In the genomic region with DNA sequence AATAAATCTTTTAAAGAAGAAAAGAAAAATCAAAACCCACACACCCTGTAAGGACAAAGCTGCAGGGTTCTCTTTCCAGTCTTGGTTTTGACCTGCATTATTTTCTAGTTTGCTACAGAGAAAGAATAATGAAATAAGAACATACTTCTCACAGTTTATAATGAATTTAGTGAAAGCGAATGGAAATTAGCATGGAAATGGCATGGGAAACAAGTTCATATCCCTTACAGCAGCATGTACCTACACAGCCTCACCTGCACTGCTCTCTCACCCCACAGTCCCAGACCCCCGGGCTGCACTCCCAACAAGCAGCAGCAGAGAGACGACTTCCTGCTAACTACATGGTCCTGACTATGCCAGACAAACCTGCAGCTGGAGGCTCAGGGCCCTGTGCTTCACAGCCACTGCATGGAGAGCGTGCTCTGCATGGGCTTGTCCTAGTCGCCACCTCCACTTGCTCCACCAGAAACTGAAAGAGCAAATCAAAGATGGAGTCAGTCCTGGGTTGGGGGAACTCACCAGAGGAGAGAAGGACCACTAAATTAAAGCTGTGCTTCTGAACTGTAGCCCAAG, we compare ENCODE assay signal across 8 mouse cellular contexts. TPM values are rescaled to one million over a fixed set of nuclear protein-coding genes. Genes with fewer than 3 reads are reported as not detected.
DNase-seq lines count a peak whose midpoint lies in the region; ATAC-seq lines count a peak whose summit lies in the region.
"Not testable (repeated sequence)": the region's sequence is repeated elsewhere in the genome, so short reads cannot be mapped to it uniquely, and the experiment has no call there.

No protein-coding gene starts in this region.

- H3K4me1 ChIP-seq in forebrain, embryonic 15.5 days; hindbrain, embryonic 12.5 days; kidney, embryonic 15.5 days; liver, embryonic 16.5 days (ENCODE audit: control insufficient read depth, low read depth, low read length); midbrain, embryonic 15.5 days; stomach, embryonic 16.5 days (ENCODE audit: control insufficient read depth, insufficient read depth, low read length): not testable (repeated sequence)

- peaks cover 23% of the 10 kb centered on the region for H3K9me3 ChIP-seq in forebrain, embryonic 15.5 days
- H3K9me3 ChIP-seq in hindbrain, embryonic 12.5 days (replicated peaks), result peaks cover 19% of the 10 kb centered on the region; the same call in 1 of the 2 replicates
- H3K9me3 ChIP-seq in kidney, embryonic 15.5 days (replicated peaks), result peaks cover 20% of the 10 kb centered on the region
- not testable (repeated sequence) for H3K9me3 ChIP-seq in liver, embryonic 16.5 days (replicated peaks; ENCODE audit: control insufficient read depth, low read length); stomach, embryonic 16.5 days (replicated peaks; ENCODE audit: control insufficient read depth, low read length)
- peaks cover 19% of the 10 kb centered on the region for H3K9me3 ChIP-seq in midbrain, embryonic 15.5 days

- not testable (repeated sequence) for H3K27me3 ChIP-seq in forebrain, embryonic 15.5 days; hindbrain, embryonic 12.5 days; kidney, embryonic 15.5 days; liver, embryonic 16.5 days (ENCODE audit: control insufficient read depth, insufficient read depth, low read depth, low read length); midbrain, embryonic 15.5 days (replicated peaks); stomach, embryonic 16.5 days (ENCODE audit: control insufficient read depth, insufficient read depth, low read length)

- ATAC-seq in common myeloid progenitor, adult 5-6 weeks (replicated peaks; ENCODE audit: low read depth, poor library complexity, severe bottlenecking), result peak; percentile 7; the same call in 1 of the 2 replicates
- ATAC-seq in forebrain, embryonic 15.5 days (replicated peaks), result peak; percentile 12; the same call in 1 of the 2 replicates
- peak; percentile 39 for ATAC-seq in hindbrain, embryonic 12.5 days (ENCODE audit: low FRiP score)
- peak; percentile 54 for ATAC-seq in kidney, embryonic 15.5 days (replicated peaks; ENCODE audit: low FRiP score)
- peak; percentile 20 for ATAC-seq in liver, embryonic 16.5 days (ENCODE audit: low read depth)
- ATAC-seq in midbrain, embryonic 15.5 days (replicated peaks), result peak; percentile 28
- peak; percentile 19; the same call in 1 of the 2 replicates for ATAC-seq in stomach, embryonic 16.5 days (ENCODE audit: insufficient read depth, low FRiP score)

- not testable (repeated sequence) for H3K4me3 ChIP-seq in forebrain, embryonic 15.5 days; hindbrain, embryonic 12.5 days; kidney, embryonic 15.5 days (replicated peaks); liver, embryonic 16.5 days (ENCODE audit: low read depth, low read length); midbrain, embryonic 15.5 days; stomach, embryonic 16.5 days (replicated peaks; ENCODE audit: low read length)

- H3K27ac ChIP-seq in forebrain, embryonic 15.5 days (replicated peaks); hindbrain, embryonic 12.5 days; kidney, embryonic 15.5 days; liver, embryonic 16.5 days (ENCODE audit: low read length); midbrain, embryonic 15.5 days; stomach, embryonic 16.5 days (ENCODE audit: low read length): not testable (repeated sequence)

- not testable (repeated sequence) for H3K4me2 ChIP-seq in forebrain, embryonic 15.5 days (replicated peaks); hindbrain, embryonic 12.5 days (replicated peaks); kidney, embryonic 15.5 days; liver, embryonic 16.5 days (ENCODE audit: low read depth, low read length); midbrain, embryonic 15.5 days; stomach, embryonic 16.5 days (ENCODE audit: low read depth, low read length)

- H3K36me3 ChIP-seq in forebrain, embryonic 15.5 days; hindbrain, embryonic 12.5 days; kidney, embryonic 15.5 days; liver, embryonic 16.5 days (ENCODE audit: control insufficient read depth, insufficient read depth); midbrain, embryonic 15.5 days (replicated peaks); stomach, embryonic 16.5 days (ENCODE audit: control insufficient read depth, insufficient read depth, low read length): not testable (repeated sequence)

- 92% methylated on average over 3 of the region's 5 CpGs for WGBS in forebrain, embryonic 15.5 days
- 90% methylated on average over 3 of the region's 5 CpGs for WGBS in hindbrain, embryonic 12.5 days
- 78% methylated on average over 3 of the region's 5 CpGs for WGBS in kidney, embryonic 15.5 days
- WGBS in liver, embryonic 16.5 days (ENCODE audit: insufficient replicate concordance), result 77% methylated on average over 3 of the region's 5 CpGs
- 82% methylated on average over 3 of the region's 5 CpGs for WGBS in midbrain, embryonic 15.5 days
- WGBS in stomach, embryonic 16.5 days, result 66% methylated on average over 3 of the region's 5 CpGs

- DNase-seq in CD4-positive helper T cell, adult 2 months (ENCODE audit: low read depth, low spot score), result peak; percentile 45

- not testable (repeated sequence) for H3K9ac ChIP-seq in forebrain, embryonic 15.5 days (replicated peaks); hindbrain, embryonic 12.5 days; kidney, embryonic 15.5 days; liver, embryonic 16.5 days (ENCODE audit: low read depth, low read length); midbrain, embryonic 15.5 days; stomach, embryonic 16.5 days (ENCODE audit: low read length)

RNA-seq across cellular contexts. Expression of gene Sfi1, which starts 28.0 kb away (rescaled TPM):
- 16.6 and 19.5 TPM in 2 replicates for total RNA-seq in common myeloid progenitor, adult 5-6 weeks (2017)
- polyA plus RNA-seq in forebrain, embryonic 15.5 days (2015; fragmentation: Nextera tagmentation; extraction: Ambion mirVana), result 16.2 and 16.4 TPM in 2 replicates
- 17.2 and 18.6 TPM in 2 replicates for polyA plus RNA-seq in hindbrain, embryonic 12.5 days (2016; fragmentation: Nextera tagmentation; extraction: Ambion mirVana)
- 12.9 and 15.3 TPM in 2 replicates for polyA plus RNA-seq in kidney, embryonic 15.5 days (2015; fragmentation: Nextera tagmentation; extraction: Ambion mirVana)
- polyA plus RNA-seq in liver, embryonic 16.5 days (2015; fragmentation: Nextera tagmentation; extraction: Ambion mirVana), result 3.4 and 4.1 TPM in 2 replicates
- 15.5 and 20.6 TPM in 2 replicates for polyA plus RNA-seq in midbrain, embryonic 15.5 days (2015; fragmentation: Nextera tagmentation; extraction: Ambion mirVana)
- polyA plus RNA-seq in stomach, embryonic 16.5 days (2015; fragmentation: Nextera tagmentation; extraction: Ambion mirVana), result 14.6 and 15.3 TPM in 2 replicates

RNA-seq across cellular contexts. Expression of gene Eif4enif1, which starts 36.9 kb away (rescaled TPM):
- total RNA-seq in common myeloid progenitor, adult 5-6 weeks (2017), result 58.9 and 75.0 TPM in 2 replicates
- polyA plus RNA-seq in forebrain, embryonic 15.5 days (2015; fragmentation: Nextera tagmentation; extraction: Ambion mirVana), result 46.2 and 54.3 TPM in 2 replicates
- polyA plus RNA-seq in hindbrain, embryonic 12.5 days (2016; fragmentation: Nextera tagmentation; extraction: Ambion mirVana), result 58.8 and 64.6 TPM in 2 replicates
- polyA plus RNA-seq in kidney, embryonic 15.5 days (2015; fragmentation: Nextera tagmentation; extraction: Ambion mirVana), result 51.3 and 55.3 TPM in 2 replicates
- polyA plus RNA-seq in liver, embryonic 16.5 days (2015; fragmentation: Nextera tagmentation; extraction: Ambion mirVana), result 18.5 and 18.7 TPM in 2 replicates
- polyA plus RNA-seq in midbrain, embryonic 15.5 days (2015; fragmentation: Nextera tagmentation; extraction: Ambion mirVana), result 63.7 and 66.0 TPM in 2 replicates
- polyA plus RNA-seq in stomach, embryonic 16.5 days (2015; fragmentation: Nextera tagmentation; extraction: Ambion mirVana), result 38.4 and 38.9 TPM in 2 replicates
